Mouse (Mus musculus) brain, embryonic 14.5 days (tissue): ENCODE data around the gene Gpc6.

ENCODE experiments used
- CTCF ChIP-seq: fragments of 200-500 bp; IDR thresholded peaks from 2 replicates; pipeline ENCODE4 v1.5.1; 2012; ENCODE audit warnings: inconsistent platforms, mild to moderate bottlenecking, moderate library complexity, borderline replicate concordance; ENCODE audit not compliant: insufficient read depth, insufficient read length; ENCODE audit errors: extremely low read depth
- POLR2A ChIP-seq: fragments of 200-500 bp; IDR thresholded peaks from 2 replicates; pipeline ENCODE4 v1.6.1; 2012; ENCODE audit warnings: mild to moderate bottlenecking, inconsistent platforms, borderline replicate concordance; ENCODE audit not compliant: poor library complexity, insufficient read depth, insufficient read length, severe bottlenecking; ENCODE audit errors: extremely low read depth

DNA sequence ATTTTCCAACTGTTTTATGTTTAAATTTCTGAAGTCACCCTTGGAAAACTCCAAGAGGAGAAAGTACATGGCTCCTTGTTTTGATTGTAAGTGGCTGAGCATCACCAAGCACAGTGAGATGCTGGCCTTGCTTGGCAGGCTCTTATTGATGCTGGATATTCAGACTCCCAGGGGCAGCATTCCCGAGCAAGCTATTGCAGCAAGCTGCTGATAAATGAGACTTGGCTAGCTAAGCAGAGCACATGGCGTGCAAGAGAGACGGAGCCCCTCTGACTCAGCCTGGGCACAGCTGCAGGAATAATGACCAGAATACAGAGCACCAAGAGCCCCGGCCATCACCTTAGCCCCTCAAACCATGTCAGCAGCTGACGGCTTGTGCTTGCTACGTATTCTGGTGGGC, 1036.2 kb downstream of the Gpc6 start:
- TF ChIP-seq CTCF, result no peak
- no peak for TF ChIP-seq POLR2A
